Mouse (Mus musculus) heart, postnatal 36 days (tissue): ENCODE measurements around the gene Gm26938. TPM values are rescaled to one million over a fixed set of nuclear protein-coding genes. Genes with fewer than 3 reads are reported as not detected.

Source experiments
- DNase-seq, 2 experiments: peaks; one replicate each; pipeline ENCODE4 v3.0.0; 2021 to 2022
- intact Hi-C: fragments of 180-260 bp; cut with DNase I; formaldehyde crosslinking; loops from one replicate; pipeline ENCODE4 v1.15.1; 2025
- total RNA-seq, 2 experiments: library from RNA; stranded (reverse); gene quantifications; 2 replicates each; pipeline ENCODE4 v1.2.3; 2021

The Gm26938 gene
- total RNA-seq, 2 experiments from 2014 or later = not detected

GRCm38 (mm10) chr5:139817292-139817691, 8.9 kb downstream of the Gm26938 start:
- DNase-seq = no peak
- intact Hi-C loops = loop anchor here (2.0 kb wide), 1 partner anchor 40 kb away; no protein-coding TSS in a partner anchor

- intact Hi-C loops = loop anchor here (2.0 kb wide), 1 partner anchor 40 kb away; no protein-coding TSS in a partner anchor
Observed at GRCm38 (mm10) chr5:139816445-139816844, 9.8 kb downstream of the Gm26938 start.

GRCm38 (mm10) chr5:139815964-139816363, 10.2 kb downstream of the Gm26938 start:
- intact Hi-C loops = loop anchor here (2.0 kb wide), 1 partner anchor 39 kb away; no protein-coding TSS in a partner anchor
- DNase-seq = no peak

More at GRCm38 (mm10) chr5:139816445-139816844, 9.8 kb downstream of the Gm26938 start:
- no peak for DNase-seq

GRCm38 (mm10) chr5:139813963-139814381, 12.2 kb downstream of the Gm26938 start:
- no peak for DNase-seq
- intact Hi-C loops = no loop called here

- intact Hi-C loops = no loop called here
- no peak for DNase-seq
Observed at GRCm38 (mm10) chr5:139813126-139813490, 13.1 kb downstream of the Gm26938 start.

GRCm38 (mm10) chr5:139812398-139813125, 13.6 kb downstream of the Gm26938 start:
- intact Hi-C loops = no loop called here
- no peak for DNase-seq

- no peak for DNase-seq
- intact Hi-C loops = no loop called here
Observed at GRCm38 (mm10) chr5:139811677-139812397, 14.4 kb downstream of the Gm26938 start.

GRCm38 (mm10) chr5:139809397-139809796, 16.8 kb downstream of the Gm26938 start:
- intact Hi-C loops = no loop called here

GRCm38 (mm10) chr5:139805924-139806323, 20.3 kb downstream of the Gm26938 start:
- intact Hi-C loops = no loop called here
- no peak for DNase-seq

More at GRCm38 (mm10) chr5:139809397-139809796, 16.8 kb downstream of the Gm26938 start:
- DNase-seq = no peak

- DNase-seq = no peak
- intact Hi-C loops = no loop called here
Observed at GRCm38 (mm10) chr5:139804573-139805111, 21.6 kb downstream of the Gm26938 start.

- intact Hi-C loops = no loop called here
- peak in 1 of 2 experiments; percentile 5 for DNase-seq
Observed at GRCm38 (mm10) chr5:139804107-139804551, 22.1 kb downstream of the Gm26938 start.

- intact Hi-C loops = loop anchor here (2.0 kb wide), 1 partner anchor 25 kb away; no protein-coding TSS in a partner anchor
- peak; percentile 35 to 44 for DNase-seq
Observed at GRCm38 (mm10) chr5:139803601-139804102, 22.6 kb downstream of the Gm26938 start.

- DNase-seq = no peak
- intact Hi-C loops = loop anchor here (2.0 kb wide), 1 partner anchor 24 kb away; no protein-coding TSS in a partner anchor
Observed at GRCm38 (mm10) chr5:139803165-139803564, 23.0 kb downstream of the Gm26938 start.

- intact Hi-C loops = loop anchor here (2.0 kb wide), 1 partner anchor 23 kb away; no protein-coding TSS in a partner anchor
- no peak for DNase-seq
Observed at GRCm38 (mm10) chr5:139801880-139802279, 24.3 kb downstream of the Gm26938 start.

- intact Hi-C loops = no loop called here
Observed at GRCm38 (mm10) chr5:139801231-139801630, 25.0 kb downstream of the Gm26938 start.

GRCm38 (mm10) chr5:139799801-139800590, 26.2 kb downstream of the Gm26938 start:
- intact Hi-C loops = loop anchor here (10.0 kb wide), 1 partner anchor 395 kb away; the partner anchor contains the start of gene C130050O18Rik
- no peak for DNase-seq

More at GRCm38 (mm10) chr5:139801231-139801630, 25.0 kb downstream of the Gm26938 start:
- no peak for DNase-seq

- DNase-seq = no peak
- intact Hi-C loops = loop anchor here (10.0 kb wide), 1 partner anchor 394 kb away; the partner anchor contains the start of gene C130050O18Rik
Observed at GRCm38 (mm10) chr5:139799041-139799440, 27.2 kb downstream of the Gm26938 start.

GRCm38 (mm10) chr5:139798168-139798900, 27.9 kb downstream of the Gm26938 start:
- DNase-seq = no peak
- intact Hi-C loops = loop anchor here (10.0 kb wide), 1 partner anchor 394 kb away; the partner anchor contains the start of gene C130050O18Rik
